In the genomic region with DNA sequence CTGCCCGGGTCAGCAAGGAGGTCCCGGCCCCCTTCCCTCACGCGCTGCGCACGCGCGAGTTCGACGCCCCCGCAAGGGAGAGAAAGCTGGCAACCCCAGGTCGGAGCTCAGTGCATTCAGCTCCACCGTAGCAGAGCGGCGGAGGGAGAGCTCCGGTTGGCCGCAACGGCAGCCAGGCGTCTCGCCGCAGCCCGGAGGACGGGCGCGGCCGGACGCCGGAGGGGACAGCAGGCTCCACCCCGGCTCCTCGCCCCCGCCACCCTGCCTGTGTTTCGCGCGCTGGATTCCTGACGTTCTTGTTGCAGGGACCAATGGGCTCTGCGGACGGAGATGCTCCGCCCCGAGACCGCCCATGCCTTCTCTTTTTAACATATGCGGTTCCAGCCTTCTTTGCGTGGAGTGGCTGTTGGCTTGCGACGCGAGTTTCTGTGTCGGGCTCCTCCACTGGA, we compare ENCODE assay signal across 8 mouse cellular contexts. TPM values are rescaled to one million over a fixed set of nuclear protein-coding genes. Genes with fewer than 3 reads are reported as not detected.
A peak's percentile ranks its signal among the peaks of the same experiment; 100 is the strongest.
DNase-seq lines count a peak whose midpoint lies in the region; ATAC-seq lines count a peak whose summit lies in the region.

No protein-coding gene starts in this region.

- no peaks in the 10 kb centered on the region for H3K9me3 ChIP-seq in hindbrain, embryonic 15.5 days

- peak; percentile 74 to 84 for DNase-seq in cerebellum, postnatal 4 days (ENCODE audit: low spot score in 2 of 2)
- peak; percentile 88 for DNase-seq in gastrocnemius, adult 18-20 months (ENCODE audit: low spot score)
- DNase-seq in left cerebral cortex, adult 18-20 months (ENCODE audit: low spot score in 2 of 2): peak; percentile 92 to 95
- DNase-seq in lung, postnatal 4 days: peak; percentile 92 to 95
- DNase-seq in retina, postnatal 7 days (ENCODE audit: low read depth, low spot score): peak; percentile 81
- DNase-seq in urinary bladder, adult 2 months (ENCODE audit: low spot score): peak; percentile 71

- H3K27me3 ChIP-seq in hindbrain, embryonic 15.5 days: peaks cover 43% of the 10 kb centered on the region

- peak overlapping the region; percentile 73 for H3K4me3 ChIP-seq in hindbrain, embryonic 15.5 days

- peaks cover 44% of the 10 kb centered on the region for H3K4me1 ChIP-seq in hindbrain, embryonic 15.5 days (replicated peaks)

- peak; percentile 80 for ATAC-seq in activated CD4-positive, CD25-positive, alpha-beta regulatory T cell, adult 4 months
- ATAC-seq in hindbrain, embryonic 15.5 days (ENCODE audit: low FRiP score, low read depth): peak; percentile 88

- 0 out of 2 replicates have a peak, but pooled peaks cover 12% of the 10 kb centered on the region for H3K36me3 ChIP-seq in hindbrain, embryonic 15.5 days

- peak overlapping the region; percentile 75 for H3K9ac ChIP-seq in hindbrain, embryonic 15.5 days

- WGBS in hindbrain, embryonic 15.5 days: under 1% methylated on average over 37 of the region's 46 CpGs

- H3K4me2 ChIP-seq in hindbrain, embryonic 15.5 days: peak overlapping the region; percentile 89

- H3K27ac ChIP-seq in hindbrain, embryonic 15.5 days (replicated peaks): peak overlapping the region; percentile 84

RNA-seq across cellular contexts. Expression of gene Paqr4, which starts 0.5 kb away (rescaled TPM):
- 1 to 10 TPM in 1 of 2 experiments, under 1 TPM in 1; 0.91 to 2.7 TPM for polyA plus RNA-seq in activated CD4-positive, CD25-positive, alpha-beta regulatory T cell, adult 4 months (2017; shearing (Covaris generic))
- 1 to 10 TPM; 2.3 to 2.8 TPM for total RNA-seq in gastrocnemius, adult 18-20 months (2021)
- polyA plus RNA-seq in hindbrain, embryonic 15.5 days (2015; fragmentation: Nextera tagmentation; extraction: Ambion mirVana): 67.0 and 75.2 TPM in 2 replicates
- total RNA-seq in left cerebral cortex, adult 18-20 months (2021): 10 to 100 TPM; 54.6 to 63.9 TPM
- 12.8 and 13.0 TPM in 2 replicates for polyA plus RNA-seq in urinary bladder, adult 2 months (2012; rRNA removed)

RNA-seq across cellular contexts. Expression of gene Kremen2, which starts 5.5 kb away (rescaled TPM):
- 1 to 10 TPM in 1 of 2 experiments, under 1 TPM in 1; 0.71 to 1.2 TPM for polyA plus RNA-seq in activated CD4-positive, CD25-positive, alpha-beta regulatory T cell, adult 4 months (2017; shearing (Covaris generic))
- not detected for total RNA-seq in gastrocnemius, adult 18-20 months (2021)
- 1.5 TPM in 2 replicates for polyA plus RNA-seq in hindbrain, embryonic 15.5 days (2015; fragmentation: Nextera tagmentation; extraction: Ambion mirVana)
- under 1 TPM; 0.60 to 0.82 TPM for total RNA-seq in left cerebral cortex, adult 18-20 months (2021)
- polyA plus RNA-seq in urinary bladder, adult 2 months (2012; rRNA removed): 0.04 and 0.11 TPM in 2 replicates

RNA-seq across cellular contexts. Expression of gene Pkmyt1, which starts 14.0 kb away (rescaled TPM):
- polyA plus RNA-seq in activated CD4-positive, CD25-positive, alpha-beta regulatory T cell, adult 4 months (2017; shearing (Covaris generic)): 10 to 100 TPM; 12.2 to 13.0 TPM
- total RNA-seq in gastrocnemius, adult 18-20 months (2021): under 1 TPM; 0.32 to 0.57 TPM
- 19.8 and 21.8 TPM in 2 replicates for polyA plus RNA-seq in hindbrain, embryonic 15.5 days (2015; fragmentation: Nextera tagmentation; extraction: Ambion mirVana)
- total RNA-seq in left cerebral cortex, adult 18-20 months (2021): 1 to 10 TPM; 5.3 to 5.4 TPM
- polyA plus RNA-seq in urinary bladder, adult 2 months (2012; rRNA removed): 10.4 and 15.3 TPM in 2 replicates

RNA-seq across cellular contexts. Expression of gene 1520401A03Rik, which starts 17.6 kb away (rescaled TPM):
- polyA plus RNA-seq in activated CD4-positive, CD25-positive, alpha-beta regulatory T cell, adult 4 months (2017; shearing (Covaris generic)): not detected
- total RNA-seq in gastrocnemius, adult 18-20 months (2021): not detected
- 0.13 and 0.41 TPM in 2 replicates for polyA plus RNA-seq in hindbrain, embryonic 15.5 days (2015; fragmentation: Nextera tagmentation; extraction: Ambion mirVana)
- under 1 TPM; 0.16 to 0.19 TPM for total RNA-seq in left cerebral cortex, adult 18-20 months (2021)
- 0.10 and 0.23 TPM in 2 replicates for polyA plus RNA-seq in urinary bladder, adult 2 months (2012; rRNA removed)

RNA-seq across cellular contexts. Expression of gene Flywch1, which starts 31.2 kb away (rescaled TPM):
- 10 to 100 TPM; 13.2 to 13.3 TPM for polyA plus RNA-seq in activated CD4-positive, CD25-positive, alpha-beta regulatory T cell, adult 4 months (2017; shearing (Covaris generic))
- total RNA-seq in gastrocnemius, adult 18-20 months (2021): 10 to 100 TPM; 50.0 to 59.2 TPM
- 204 and 209 TPM in 2 replicates for polyA plus RNA-seq in hindbrain, embryonic 15.5 days (2015; fragmentation: Nextera tagmentation; extraction: Ambion mirVana)
- 100 to 1,000 TPM; 459 to 507 TPM for total RNA-seq in left cerebral cortex, adult 18-20 months (2021)
- 35.0 and 39.3 TPM in 2 replicates for polyA plus RNA-seq in urinary bladder, adult 2 months (2012; rRNA removed)

Comparison
In these comparisons a context has a peak if more than half of its experiments do, and no peak if none do; other contexts are left out.
1. Peak in every context shown above with its lines: DNase-seq, ATAC-seq, H3K4me3 ChIP-seq and H3K27ac ChIP-seq.